Mouse (Mus musculus) c-Kit-positive CD71-positive TER-119-negative erythroid progenitor cells, embryonic 14.5 days (primary cell): ENCODE measurements around the gene Olfr288.

ENCODE experiments used
- DNase-seq: peaks from one replicate; pipeline ENCODE4 v3.0.0-alpha.2; 2013; ENCODE audit warnings: low read depth

Olfr288 gene

DNA sequence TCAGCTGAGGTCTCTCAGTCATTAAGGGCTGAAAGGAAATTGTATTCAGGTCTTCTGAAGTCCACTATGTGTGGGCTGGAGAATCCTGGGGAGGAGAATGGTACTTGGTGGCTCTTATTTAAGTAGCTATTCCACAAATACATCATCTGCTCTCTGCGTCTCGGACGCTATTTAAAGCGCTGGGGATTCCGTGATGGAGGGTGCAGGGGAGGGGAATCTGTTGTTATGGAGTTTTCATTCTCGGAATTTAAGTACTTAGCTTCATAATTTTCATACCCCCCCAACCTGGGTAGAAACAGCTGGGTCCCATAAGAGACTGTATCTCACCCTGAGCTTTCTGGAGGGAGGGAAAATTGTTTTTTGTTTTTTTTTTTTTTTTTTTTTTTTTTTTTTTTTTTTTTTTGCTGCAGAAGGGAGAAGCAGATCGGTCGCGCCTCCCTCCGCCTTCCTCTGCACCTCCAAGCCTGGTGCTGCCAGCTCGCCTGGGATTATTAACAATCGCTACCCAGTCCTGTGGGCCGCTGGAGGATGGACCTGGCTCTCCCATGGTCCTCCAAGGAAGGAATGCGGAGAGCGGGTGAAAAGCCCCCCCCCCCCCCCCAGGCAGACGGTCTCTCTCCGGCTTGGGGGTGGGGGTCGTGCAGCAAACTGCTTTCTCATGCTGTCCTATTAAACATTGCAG, 28.2 kb downstream of the Olfr288 start, which contains the start of gene Ccdc184:
TSS of gene Ccdc184 (plus strand) at position 196 of the 682 bp plus-strand sequence.
- DNase-seq: no peak

DNA sequence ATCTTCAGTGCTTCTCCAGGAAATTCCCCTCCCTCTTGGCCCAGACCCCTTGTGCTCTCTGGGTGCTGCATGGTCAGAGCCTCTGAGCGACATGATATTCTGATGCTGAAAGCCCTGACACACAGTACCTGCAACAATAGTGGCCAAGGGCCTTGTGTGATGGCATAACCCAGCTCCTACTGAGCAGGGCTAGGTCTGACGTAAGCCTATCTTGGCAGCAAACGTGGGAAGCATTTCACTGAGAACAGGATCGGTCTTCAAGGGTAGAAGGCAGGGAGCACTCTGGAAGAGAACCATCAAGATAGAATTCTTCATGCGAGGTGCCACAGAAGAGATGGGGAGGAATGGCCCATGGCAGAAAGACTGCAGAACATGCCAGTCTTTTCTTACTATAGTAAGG, 29.8 kb downstream of the Olfr288 start, which contains the start of gene Asb8:
TSS of gene Asb8 (minus strand) at position 101 of the 400 bp plus-strand sequence.
- no peak for DNase-seq

DNA sequence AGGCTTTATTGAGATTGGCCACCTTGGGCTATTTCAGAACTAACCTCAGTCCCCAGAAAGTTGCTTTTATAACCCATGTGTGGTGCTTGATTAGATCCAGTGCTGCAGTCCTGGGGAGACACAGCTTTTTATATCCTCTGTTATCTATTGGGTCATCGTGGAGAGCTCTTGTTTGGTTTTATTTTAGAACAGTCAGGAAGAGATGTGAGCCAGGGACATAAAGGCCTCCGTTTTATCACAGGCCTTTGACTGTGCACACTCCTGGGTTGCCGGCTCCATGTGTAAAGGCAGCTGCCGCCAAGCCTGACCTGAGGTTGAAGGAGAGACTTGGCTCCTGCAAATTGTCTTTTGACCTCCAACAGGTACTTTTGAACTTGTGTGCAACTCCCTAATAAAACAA, 32.8 kb downstream of the Olfr288 start:
- no peak for DNase-seq

DNA sequence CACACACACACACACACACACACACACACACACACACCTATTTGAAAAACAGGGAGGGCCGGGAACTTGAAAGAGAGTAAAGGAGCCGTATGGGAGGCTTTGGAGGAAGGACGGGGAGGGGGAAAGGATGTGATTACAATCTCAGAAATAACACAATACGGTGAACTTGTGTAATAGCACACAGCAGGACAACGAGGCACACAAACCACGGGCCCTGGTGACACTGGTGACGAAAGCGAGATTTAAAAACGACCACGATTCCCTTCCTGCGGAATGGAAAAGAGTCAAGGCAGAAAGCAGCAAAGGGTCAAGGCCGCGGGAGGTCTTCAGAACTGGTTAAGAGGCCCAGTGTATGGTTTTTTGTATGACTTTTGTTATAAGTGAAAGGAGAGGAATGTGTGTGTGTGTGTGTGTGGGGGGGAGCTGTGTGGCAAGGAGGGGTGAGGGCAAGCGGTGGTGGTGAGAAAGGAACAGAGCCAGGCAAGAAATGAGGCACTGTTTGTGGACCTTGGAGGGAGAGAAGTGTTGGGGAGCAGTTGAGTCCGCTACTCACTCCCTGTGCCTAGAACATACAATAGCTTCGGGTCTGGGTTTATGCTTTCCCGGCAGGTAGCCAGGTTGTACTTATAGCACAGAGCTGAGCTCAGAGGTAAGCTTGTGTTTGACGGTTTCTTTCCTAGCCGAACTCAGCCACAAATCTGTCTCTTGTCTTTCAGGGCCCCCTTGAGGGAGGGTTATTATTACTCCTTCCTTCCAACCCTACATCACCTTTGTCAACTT, 34.1 kb downstream of the Olfr288 start:
- DNase-seq: no peak

DNA sequence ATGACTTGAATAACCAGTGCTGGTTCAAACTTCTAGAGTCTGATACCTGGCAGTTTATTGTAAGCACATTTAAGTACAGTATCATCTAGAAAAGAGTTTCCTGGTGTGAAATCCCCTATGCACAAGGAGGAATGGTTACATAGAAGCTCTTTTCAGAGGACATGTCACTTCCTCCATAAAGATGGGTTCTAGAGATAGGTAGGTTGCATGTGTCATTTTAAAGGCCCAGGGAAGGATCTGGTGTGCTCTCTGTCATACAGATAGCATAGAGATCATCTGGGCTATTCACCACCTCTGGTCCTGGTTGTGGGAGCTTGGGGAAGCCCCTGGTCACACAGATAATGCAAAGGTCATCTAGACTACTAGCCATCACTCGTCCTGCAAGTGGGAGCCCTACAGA, 38.1 kb downstream of the Olfr288 start:
- no peak for DNase-seq

DNA sequence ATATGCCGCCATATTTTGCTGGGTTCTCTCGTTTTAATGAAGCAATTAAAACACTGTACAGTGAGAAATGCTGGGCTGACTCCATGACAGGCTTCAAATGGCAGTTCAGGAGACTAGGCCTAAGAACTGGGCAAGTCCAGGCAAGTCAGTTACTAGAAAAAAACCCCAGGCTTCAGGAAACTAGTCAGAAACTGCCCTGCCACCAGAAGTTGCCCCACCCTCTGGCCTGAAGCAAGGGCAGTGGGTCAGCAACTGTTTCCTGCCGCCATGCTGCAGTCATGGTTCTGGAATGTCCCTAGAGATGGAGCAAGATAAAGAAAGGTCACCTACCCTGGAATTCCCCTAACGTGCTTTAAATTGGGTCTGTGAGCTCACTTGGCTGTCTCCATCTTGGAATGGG, 39.4 kb downstream of the Olfr288 start:
- no peak for DNase-seq

DNA sequence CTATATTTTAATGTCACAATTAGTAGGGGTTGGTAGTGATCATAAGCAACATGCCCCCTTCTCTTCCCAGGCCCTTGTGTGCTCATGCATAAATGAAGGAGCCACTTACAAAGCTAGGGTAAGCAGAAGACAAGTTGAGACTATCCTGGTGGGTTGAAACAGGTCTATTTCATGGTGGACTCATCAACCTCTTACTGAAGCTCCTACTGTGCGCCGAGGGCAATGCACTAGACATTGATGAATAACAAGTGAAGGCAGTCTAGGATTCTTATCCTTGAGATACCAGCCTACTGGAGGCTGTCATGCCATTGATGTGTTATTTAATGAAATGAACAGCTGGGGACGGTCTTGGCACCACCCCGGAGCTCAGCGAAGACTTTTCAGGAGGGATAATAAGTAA, 40.1 kb downstream of the Olfr288 start:
- DNase-seq: no peak

DNA sequence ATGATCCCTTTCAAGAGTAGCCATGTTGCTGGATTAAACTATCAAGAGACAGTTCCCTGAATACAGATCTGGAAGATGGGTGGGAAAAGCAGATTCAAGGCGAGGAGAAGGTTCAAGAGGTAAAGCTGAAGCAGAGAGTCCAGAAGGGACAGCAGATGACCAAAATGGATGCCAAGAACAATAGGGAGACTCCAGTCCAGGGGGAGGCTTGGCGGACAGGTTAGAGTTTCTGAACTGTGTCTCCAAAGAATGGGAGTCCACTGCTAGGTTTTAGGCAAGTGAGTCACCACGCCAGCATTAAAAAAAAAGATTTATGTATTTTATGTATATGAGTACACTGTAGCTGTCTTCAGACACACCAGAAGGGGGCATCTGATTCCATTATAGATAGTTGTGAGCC, 40.7 kb downstream of the Olfr288 start:
- DNase-seq: no peak

DNA sequence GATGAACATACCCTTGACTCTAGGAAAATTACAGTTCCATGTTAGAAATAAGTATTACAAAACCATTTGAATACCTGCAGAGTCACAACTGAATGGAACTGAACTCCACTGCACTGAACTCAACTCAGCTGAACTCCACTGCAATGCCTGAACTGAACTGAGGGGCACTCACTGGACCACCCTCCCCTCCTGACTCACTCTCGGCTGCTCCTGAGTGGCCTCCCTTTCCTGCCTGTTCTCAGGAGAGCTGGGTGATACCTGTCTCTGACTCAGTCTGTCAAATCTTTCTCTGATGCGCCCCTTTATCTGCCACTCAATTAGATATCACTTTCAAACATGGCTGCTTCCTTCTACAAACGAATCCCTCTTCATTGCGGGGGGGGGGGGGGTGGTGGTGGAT, 41.2 kb downstream of the Olfr288 start:
- DNase-seq: no peak

DNA sequence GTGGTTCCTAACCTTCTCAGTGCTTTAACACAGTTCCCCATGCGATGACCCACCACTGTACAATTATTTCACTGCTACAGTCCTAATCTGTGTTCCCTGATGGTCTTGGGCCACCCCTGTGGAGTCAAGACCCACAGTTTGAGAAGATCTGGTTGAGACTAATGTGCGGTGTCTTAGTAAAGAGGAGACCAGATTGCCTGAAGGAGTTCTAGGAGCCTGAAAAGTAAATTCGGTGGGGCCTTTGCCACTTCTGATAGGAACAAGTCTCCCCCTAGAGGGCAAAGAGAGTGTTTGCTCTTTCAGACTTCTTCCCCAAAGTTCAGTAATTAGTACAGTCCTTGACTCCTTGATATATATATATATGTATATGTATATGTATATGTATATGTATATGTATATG, 41.7 kb downstream of the Olfr288 start:
- peak; percentile 48 for DNase-seq

DNA sequence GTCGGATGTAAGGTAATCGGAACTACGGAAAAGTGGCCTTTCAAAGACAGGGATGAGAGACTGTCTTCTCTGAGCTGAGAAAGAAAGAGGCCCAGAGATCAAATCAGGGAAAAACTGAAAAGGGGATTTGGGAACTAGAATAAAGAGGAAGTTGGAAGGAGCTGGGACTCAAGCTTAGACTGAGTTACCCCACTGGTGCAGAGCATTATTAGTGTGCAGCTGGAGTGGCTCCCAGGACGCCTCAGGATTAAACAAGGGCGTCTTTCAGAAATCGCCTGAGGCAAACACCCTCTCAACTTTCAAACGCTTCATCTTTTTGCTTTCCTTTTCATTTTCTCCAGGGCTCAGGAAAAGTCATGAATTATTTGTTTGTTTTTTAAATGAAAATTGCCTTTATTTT, 42.4 kb downstream of the Olfr288 start:
- no peak for DNase-seq

DNA sequence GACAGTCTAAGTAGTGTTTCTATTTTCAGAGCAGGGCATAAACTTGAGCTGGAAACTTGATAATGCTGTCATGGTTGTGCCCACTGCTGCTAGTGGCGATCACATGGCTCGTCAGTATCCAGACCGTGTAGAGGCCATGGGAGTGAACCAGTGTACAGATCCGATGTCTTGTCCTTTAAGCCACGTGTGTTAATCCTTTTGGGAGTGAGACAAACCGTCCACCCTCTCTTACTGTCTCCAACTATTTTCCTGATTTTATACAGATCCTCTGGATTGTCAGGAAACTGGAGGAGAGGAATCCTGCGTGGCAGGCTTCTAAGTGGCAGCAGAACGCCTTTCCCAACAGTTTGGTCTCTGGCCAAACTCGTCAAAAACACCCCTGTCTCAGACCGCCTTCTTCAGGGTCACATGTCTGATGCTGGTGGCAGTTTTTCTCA, 46.2 kb downstream of the Olfr288 start:
- DNase-seq: no peak

DNA sequence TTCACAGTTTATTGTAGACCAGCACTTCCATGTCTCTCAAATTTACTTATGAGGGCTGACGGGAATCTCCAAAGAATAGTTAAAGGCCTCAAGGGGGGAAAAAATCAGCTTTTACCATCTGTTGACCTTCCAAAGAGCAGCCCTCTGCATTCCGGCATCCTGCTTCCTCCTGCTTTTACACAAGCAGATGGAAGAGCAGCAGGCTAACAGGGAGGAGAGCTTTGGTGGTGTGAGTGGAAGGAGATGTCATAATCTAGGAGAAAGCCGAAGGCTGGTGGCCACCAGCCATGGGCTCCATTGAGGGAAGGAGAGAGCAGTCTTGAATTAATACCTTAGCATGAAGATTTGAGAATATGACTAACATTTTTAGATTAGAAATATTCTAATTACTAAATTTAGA, 47.0 kb downstream of the Olfr288 start:
- no peak for DNase-seq

DNA sequence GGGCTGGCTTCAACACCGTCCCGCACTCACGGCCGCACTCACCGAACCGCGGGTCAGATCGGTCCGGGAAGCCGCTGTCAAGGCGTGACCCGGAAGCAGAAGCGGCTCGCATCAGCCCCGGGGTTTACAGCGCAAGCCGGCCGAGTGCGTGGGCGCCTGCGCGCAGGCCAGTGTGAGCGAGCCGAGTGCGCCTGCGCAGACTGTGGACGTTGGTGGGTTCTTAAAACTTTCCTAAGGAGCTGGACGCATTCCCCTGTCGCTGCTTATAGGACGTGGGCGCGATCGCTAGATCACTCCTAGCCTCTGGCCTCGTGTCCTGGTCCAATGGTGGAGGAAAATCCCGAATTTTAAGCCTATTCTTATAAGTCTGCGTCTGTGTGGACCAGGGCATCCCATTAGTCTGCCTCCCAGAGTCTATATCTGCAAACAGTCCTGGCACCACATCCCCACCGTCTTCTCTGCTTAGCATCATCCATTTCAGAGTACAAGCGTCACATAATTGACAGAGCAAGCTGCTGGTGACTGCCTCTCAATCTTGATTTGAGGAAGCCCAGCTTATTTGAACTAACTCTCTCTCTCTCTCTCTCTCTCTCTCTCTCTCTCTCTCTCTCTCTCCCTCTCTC, 49.7 kb downstream of the Olfr288 start:
- peak; percentile 81 for DNase-seq

DNA sequence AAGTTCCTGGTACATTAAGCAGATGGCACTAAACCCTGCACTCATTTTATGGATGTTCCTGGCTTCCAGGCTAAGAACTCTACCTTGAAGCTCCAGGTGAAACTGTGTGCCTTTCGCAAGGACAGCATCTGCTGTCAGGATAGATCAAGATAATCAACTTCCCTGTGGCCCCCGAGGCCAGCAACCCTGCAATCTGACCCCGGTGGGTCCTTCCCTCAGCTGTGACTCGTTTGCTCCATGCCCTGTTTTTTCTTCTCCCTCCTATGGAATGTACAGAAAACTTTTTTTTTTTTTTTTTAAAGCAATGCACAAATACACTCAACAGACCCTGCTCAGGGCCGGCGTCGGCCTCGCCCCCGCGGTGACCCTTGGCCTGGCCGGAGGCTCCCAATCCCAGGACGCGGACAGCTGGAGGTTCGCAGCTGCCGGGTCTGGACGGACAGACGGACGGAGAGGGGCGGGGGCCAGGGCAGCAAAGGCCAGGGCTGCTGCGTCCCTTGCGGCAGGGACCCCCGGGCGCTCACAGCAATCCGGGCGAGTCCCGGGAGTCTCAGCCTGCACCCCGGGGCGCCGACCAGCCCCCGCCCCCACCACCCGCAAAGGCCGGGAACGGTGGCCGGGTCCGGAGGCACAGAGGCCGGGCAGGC, 50.4 kb downstream of the Olfr288 start:
- DNase-seq: peak; percentile 8

DNA sequence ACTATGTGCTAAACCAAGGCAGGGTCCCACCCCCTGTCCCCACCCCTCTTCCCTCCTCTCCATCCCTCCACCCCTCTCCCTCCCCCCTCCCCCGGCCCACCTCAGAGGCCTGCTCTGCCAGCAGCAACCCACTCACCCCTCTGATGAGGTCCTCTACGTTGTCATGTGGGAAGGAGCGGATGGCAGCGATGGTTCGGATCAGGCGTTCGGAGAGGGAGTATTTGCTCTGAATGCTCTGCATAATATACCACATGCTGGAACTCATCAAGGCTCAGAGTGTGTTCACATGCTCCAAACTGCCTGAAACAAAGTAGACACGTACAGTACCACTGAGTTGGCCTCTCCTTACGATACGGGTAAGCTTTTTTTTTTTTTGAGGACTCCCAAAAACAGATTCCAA, 52.8 kb downstream of the Olfr288 start:
- DNase-seq: no peak

DNA sequence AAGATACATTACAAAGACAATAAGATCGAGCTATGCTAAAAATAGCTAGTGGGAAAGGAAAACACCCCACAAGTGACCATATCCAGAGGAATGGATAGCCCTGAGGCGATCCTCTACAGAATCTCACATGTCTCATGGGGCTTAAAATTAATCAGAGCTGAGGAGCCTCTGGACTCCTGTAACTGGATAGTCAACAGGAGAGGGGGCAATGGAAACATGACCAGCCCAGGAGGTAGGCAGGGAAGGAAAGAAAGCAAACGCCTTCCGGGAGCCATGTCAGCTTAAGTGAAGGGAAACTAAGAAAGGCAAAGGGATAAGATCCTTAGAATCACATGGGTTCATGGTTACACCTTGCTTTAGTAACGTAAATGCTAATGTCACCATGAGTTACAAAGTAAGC, 54.5 kb downstream of the Olfr288 start:
- no peak for DNase-seq

DNA sequence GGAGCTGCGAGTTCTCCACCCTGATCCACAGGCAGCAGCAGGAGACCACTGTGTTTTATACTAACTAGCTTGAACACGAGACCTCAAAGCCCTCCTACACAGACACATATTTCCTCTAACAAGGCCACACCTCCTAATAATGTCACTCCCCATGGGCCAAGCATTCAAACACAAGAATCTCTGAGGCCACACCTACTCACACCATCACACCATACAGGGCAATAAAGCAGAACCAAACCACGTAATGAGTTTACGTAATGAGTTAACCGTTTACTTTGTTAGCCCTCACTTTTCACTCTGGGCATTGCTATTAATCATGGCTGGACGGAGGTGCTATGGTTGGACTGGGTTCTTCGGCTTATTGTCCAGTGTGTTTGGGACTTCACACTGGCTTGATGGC, 55.6 kb downstream of the Olfr288 start:
- DNase-seq: no peak

DNA sequence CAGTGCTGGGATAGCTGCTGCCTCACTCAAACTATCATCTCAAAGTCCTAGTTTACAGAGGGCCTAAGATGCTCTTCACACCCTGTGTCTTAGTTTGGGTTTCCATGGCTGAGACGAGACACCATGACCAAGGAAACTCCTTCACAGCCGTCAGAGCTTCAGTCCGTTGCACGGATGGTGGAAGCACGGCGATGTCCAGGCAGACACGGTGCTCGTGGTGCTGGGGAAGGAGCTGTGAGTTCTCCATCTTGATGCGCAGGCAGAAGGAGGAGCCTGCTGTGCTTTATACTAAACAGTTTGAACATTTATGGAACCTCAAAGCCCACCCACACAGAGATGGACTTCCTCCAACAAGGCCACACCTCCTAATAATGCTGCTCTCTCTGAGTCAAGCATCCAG, 58.5 kb downstream of the Olfr288 start:
- no peak for DNase-seq
